Mouse (Mus musculus): ENCODE measurements around the gene Ftcd. TPM values are rescaled to one million over a fixed set of nuclear protein-coding genes. Genes with fewer than 3 reads are reported as not detected.

Ftcd gene
- polyA plus RNA-seq, 1 experiment from 2014 or later: 0.97 TPM

DNA sequence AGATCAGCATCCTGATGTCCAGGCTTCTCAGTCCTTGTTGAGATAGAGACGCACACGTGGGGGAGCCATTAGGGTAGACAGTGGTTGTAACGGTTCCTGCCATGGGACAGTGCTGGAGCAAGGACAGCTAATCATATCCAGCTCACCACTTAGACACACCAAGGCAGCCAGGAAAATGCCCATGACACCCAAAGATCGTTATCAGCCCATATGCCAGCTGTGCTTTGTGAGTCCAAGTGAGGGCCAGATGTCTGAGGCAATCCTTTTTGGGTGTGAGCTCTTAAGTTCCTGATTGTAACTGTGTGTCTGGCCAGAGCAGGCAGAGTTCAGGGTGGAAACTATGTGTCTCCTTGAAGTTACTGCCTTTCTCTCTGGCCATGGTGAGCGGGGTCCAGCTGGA is 21.4 kb upstream of the Ftcd start:
- Histone ChIP-seq H3K27ac (no peak overlapping the region), H3K4me1 (no peaks in the 10 kb centered on the region), H3K9me3 (replicated peaks) (no peaks in the 10 kb centered on the region), H3K27me3 (no peaks in the 10 kb centered on the region), H3K36me3 (peaks cover 62% of the 10 kb centered on the region), H3K9ac (no peak overlapping the region), H3K4me2 (no peak overlapping the region), H3K4me3 (replicated peaks) (no peak overlapping the region)
- ATAC-seq (replicated peaks; ENCODE audit: low FRiP score): no peak
- WGBS: 93% methylated on average over 5 of the region's 5 CpGs

DNA sequence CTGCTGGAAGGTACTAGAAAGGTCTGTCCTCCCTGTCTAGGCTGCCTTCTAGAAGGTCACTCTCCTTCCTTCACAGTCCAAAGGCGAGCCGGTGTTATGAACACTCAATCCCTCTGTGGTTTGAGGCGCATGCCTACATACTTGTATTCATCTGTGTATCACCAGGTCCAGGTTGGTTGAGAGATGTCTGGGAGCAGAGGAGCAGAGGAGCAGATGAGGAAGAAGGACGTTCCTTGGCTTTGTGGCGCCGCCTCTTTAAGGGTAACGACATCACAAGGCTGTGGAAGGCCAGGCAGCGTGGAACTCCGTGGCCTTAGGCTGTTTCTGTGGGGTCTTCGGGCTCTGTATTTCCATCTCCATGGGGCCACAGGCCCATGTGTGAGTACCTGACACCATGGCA is 13.5 kb upstream of the Ftcd start, which contains the start of gene Spatc1l:
TSS of gene Spatc1l (plus strand) at position 301 of the 400 bp plus-strand sequence.
- H3K4me1 ChIP-seq: no peaks in the 10 kb centered on the region
- H3K27me3 ChIP-seq: no peaks in the 10 kb centered on the region
- H3K36me3 ChIP-seq: no peaks in the 10 kb centered on the region
- no peak within 1 kb of the TSS for H3K27ac ChIP-seq
- ATAC-seq (replicated peaks; ENCODE audit: low FRiP score): no peak
- H3K4me3 ChIP-seq (replicated peaks): no peak within 1 kb of the TSS
- no peak within 1 kb of the TSS for H3K4me2 ChIP-seq
- H3K9ac ChIP-seq: no peak within 1 kb of the TSS
- WGBS: 90% methylated on average over 10 of the region's 10 CpGs
- no peaks in the 10 kb centered on the region for H3K9me3 ChIP-seq (replicated peaks)

DNA sequence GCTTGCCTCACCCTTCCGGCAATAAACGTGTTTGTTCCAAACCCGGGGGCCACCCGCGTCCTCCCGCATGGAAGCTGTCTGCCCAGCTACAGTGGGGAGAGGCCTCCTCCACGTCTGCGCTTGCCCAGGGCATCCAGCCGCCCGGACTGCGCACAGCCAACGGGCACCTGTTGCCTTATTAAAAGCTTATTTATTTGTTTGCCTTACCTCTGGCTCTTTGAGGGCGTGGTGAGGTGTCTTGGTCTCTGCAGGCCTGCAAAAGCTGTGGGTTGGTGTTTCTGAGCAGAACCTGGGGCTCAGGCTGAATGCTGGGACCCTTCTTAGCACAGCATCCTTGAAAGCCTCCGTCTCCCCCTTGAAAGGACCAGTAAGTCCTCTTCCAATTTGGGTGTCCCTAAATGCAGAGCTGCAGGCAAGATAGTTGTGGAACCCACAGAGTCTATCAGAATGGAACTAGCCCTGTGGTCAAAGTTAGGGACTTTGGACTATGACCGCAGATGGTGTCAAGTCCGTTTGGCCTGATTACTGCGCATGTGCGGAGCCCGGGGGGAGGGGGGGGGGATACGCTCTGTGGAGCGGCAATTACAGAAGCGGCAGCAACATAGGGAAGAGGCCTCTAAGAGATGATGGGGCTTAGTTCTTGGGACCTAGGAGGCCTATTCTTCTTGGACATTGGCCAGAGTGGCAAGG is 5.3 kb upstream of the Ftcd start:
- no peak overlapping the region for H3K4me3 ChIP-seq (replicated peaks)
- 86% methylated on average over 22 of the region's 22 CpGs for WGBS

DNA sequence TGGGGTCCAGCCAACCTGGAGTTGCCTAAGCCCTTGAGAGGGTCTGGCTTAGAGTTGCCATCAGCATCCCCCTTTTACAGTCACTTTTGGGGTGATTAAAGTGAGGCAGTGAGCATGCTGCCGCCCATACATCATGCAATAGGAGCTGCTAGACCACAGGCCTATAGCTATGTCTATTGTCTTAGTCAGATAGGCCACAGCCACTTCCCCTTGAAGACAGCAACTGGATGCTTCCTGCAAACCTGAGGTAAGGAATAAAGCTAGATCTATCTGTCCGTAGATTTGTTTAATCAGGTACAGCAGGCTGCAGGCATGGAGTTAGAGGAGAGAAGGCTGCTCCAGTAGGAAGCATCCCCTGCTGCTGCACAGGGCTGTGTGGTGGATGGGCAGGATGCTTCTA is 4.4 kb upstream of the Ftcd start:
- no peak overlapping the region for H3K4me2 ChIP-seq
- no peaks in the 10 kb centered on the region for H3K9me3 ChIP-seq (replicated peaks)
- no peaks in the 10 kb centered on the region for H3K36me3 ChIP-seq
- 74% methylated on average over 2 of the region's 2 CpGs for WGBS
- H3K4me3 ChIP-seq (replicated peaks): no peak overlapping the region
- H3K4me1 ChIP-seq: no peaks in the 10 kb centered on the region
- no peak for ATAC-seq (replicated peaks; ENCODE audit: low FRiP score)
- no peak overlapping the region for H3K27ac ChIP-seq
- H3K27me3 ChIP-seq: no peaks in the 10 kb centered on the region
- H3K9ac ChIP-seq: no peak overlapping the region

More for the DNA sequence above, 5.3 kb upstream of the Ftcd start:
- Histone ChIP-seq H3K9ac (no peak overlapping the region), H3K27me3 (no peaks in the 10 kb centered on the region), H3K36me3 (no peaks in the 10 kb centered on the region), H3K9me3 (replicated peaks) (no peaks in the 10 kb centered on the region), H3K4me1 (no peaks in the 10 kb centered on the region), H3K27ac (no peak overlapping the region), H3K4me2 (no peak overlapping the region)
- no peak for ATAC-seq (replicated peaks; ENCODE audit: low FRiP score)

DNA sequence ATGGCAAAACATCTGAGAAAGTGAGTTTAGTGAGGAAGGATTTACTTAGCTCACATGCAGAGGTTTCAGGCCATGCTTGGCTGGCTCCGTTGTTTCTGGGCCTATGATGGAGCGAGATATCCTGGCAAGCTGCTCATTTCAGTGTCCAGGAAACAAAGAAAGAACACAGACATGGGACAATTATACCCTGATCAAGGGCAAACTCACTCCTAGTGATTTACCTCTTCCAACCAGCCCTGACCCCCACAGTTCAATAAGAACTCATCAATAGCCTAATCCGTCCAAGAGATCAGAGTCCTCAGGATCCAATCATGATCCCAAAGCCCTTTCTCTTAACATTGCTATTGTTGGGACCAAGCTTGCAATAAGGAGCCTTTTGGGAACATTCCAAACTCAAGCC is 3.3 kb upstream of the Ftcd start:
- H3K27me3 ChIP-seq: no peaks in the 10 kb centered on the region
- WGBS: 76% methylated on average over 3 of the region's 3 CpGs
- no peaks in the 10 kb centered on the region for H3K36me3 ChIP-seq
- no peak overlapping the region for H3K4me3 ChIP-seq (replicated peaks)
- H3K4me2 ChIP-seq: no peak overlapping the region
- no peaks in the 10 kb centered on the region for H3K4me1 ChIP-seq
- ATAC-seq (replicated peaks; ENCODE audit: low FRiP score): no peak
- H3K27ac ChIP-seq: no peak overlapping the region
- no peak overlapping the region for H3K9ac ChIP-seq
- H3K9me3 ChIP-seq (replicated peaks): no peaks in the 10 kb centered on the region

DNA sequence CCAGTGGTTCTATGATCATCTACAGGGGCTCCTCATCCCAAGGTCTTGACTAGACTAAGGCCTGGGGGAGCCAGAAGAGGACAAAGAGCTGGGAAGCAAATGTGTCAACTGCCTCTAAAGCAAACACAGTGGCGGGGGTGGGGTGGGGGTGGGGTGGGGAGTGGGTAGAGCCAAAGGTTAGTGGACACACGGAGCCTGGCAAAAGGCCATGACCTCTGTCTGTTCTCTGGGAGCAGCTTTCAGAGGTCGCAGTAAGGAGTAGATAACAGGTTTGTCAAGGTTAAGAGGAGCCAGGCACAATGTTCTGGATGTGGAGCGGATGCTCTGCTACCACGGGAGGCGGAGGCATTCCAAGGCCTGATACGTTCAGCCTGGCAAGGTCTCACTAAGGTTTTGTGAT is 1.5 kb downstream of the Ftcd start:
- WGBS: 74% methylated on average over 7 of the region's 7 CpGs
- no peak overlapping the region for H3K9ac ChIP-seq
- no peaks in the 10 kb centered on the region for H3K4me1 ChIP-seq
- H3K4me2 ChIP-seq: no peak overlapping the region
- no peak overlapping the region for H3K27ac ChIP-seq
- H3K36me3 ChIP-seq: no peaks in the 10 kb centered on the region
- no peak overlapping the region for H3K4me3 ChIP-seq (replicated peaks)
- ATAC-seq (replicated peaks; ENCODE audit: low FRiP score): no peak
- no peaks in the 10 kb centered on the region for H3K27me3 ChIP-seq
- no peaks in the 10 kb centered on the region for H3K9me3 ChIP-seq (replicated peaks)

DNA sequence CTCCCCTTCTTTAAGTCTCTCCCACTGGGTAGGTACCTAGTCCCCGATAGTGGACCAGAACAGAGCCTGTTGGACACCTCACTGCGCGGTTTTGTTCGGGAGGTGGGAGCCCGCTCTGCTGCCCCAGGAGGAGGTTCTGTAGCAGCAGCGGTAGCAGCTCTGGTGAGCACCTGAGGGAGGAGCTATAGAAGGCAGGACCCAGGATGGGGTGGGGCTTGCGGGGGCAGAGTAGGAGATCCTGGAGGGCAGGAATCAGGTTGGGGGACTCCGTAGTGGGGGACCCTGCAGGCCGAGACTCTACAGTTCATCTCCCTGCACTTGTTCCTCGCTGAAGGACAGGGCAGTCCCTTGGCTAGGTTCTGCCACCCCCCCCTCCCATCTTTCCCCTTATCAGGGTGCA is 8.7 kb downstream of the Ftcd start:
- peak; percentile 49; the same call in 1 of the 2 replicates for ATAC-seq (replicated peaks; ENCODE audit: low FRiP score)
- Histone ChIP-seq H3K27me3 (peaks cover 13% of the 10 kb centered on the region; the same call in 1 of the 2 replicates), H3K4me2 (peak overlapping the region; percentile 56), H3K4me3 (replicated peaks) (peak overlapping the region; percentile 28), H3K27ac (no peak overlapping the region), H3K4me1 (peaks cover 7% of the 10 kb centered on the region; the same call in 1 of the 2 replicates), H3K9me3 (replicated peaks) (no peaks in the 10 kb centered on the region), H3K36me3 (no peaks in the 10 kb centered on the region), H3K9ac (no peak overlapping the region)
- WGBS: 12% methylated on average over 10 of the region's 10 CpGs

DNA sequence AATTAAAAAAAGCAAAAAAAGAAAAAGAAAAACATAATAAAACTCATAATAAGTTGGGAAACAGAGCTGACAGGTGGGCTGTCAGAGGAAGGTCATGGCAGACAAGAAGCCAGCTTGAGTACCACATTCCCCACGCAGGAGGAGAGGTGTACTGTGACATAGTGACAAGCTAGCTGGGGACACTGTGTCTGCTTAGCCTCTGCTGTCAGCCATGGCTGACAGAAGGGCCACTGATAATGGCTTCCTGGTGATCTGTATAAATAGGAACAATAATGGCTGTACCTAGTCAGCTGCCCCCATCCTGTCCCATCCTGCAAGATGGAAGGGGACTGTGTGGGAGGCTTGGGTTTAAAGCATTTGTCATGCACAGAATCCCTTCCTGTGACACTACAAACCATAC is 10.7 kb downstream of the Ftcd start:
- H3K4me3 ChIP-seq (replicated peaks): no peak overlapping the region
- H3K4me2 ChIP-seq: no peak overlapping the region
- no peak for ATAC-seq (replicated peaks; ENCODE audit: low FRiP score)
- H3K27me3 ChIP-seq: peaks cover 13% of the 10 kb centered on the region; the same call in 1 of the 2 replicates
- no peak overlapping the region for H3K9ac ChIP-seq
- no peaks in the 10 kb centered on the region for H3K36me3 ChIP-seq
- WGBS: 44% methylated on average over 1 of the region's 1 CpGs
- H3K27ac ChIP-seq: no peak overlapping the region
- no peaks in the 10 kb centered on the region for H3K9me3 ChIP-seq (replicated peaks)
- peaks cover 7% of the 10 kb centered on the region; the same call in 1 of the 2 replicates for H3K4me1 ChIP-seq

DNA sequence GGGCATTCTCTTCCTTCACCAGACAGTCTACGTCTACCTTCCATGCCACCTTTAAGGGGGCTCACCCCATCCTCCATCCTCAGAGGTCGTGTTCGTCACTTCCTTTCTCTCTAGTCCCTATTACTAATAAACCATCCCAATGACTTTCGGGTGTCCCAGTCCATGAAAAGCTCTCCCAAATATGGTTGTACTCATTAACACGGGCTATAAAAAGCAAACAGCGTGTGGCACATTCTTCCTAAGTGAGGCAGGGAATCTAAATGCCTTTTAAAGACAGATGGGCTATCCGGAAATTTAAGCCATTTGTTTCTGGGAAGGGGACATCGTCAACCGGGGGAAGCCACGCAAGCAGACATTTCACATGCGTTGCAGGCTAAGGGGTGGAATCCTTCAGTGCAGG is 14.7 kb downstream of the Ftcd start:
- no peak overlapping the region for H3K9ac ChIP-seq
- no peaks in the 10 kb centered on the region for H3K36me3 ChIP-seq

DNA sequence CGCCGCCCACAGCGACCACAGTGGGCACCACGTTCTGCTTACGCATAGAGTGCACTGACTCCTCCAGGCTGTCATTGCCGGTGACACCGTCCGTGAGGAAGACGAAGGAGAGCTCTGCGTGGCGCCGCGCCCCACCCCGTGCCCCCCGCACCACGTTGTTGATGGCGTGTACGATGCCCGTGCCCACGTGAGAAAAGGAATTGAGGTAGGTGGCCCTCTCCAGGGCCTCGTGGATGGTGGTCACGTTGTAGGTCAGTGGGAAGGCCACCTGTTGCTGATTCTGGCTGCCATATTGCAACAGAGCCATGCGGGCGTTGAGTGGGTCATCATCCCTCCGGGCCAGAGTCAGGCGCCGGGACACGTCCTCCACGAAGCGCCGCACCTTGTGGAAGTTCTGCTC is 20.9 kb downstream of the Ftcd start:
- H3K27ac ChIP-seq: no peak overlapping the region
- no peaks in the 10 kb centered on the region for H3K36me3 ChIP-seq
- H3K4me1 ChIP-seq: no peaks in the 10 kb centered on the region
- H3K27me3 ChIP-seq: no peaks in the 10 kb centered on the region
- no peak overlapping the region for H3K4me3 ChIP-seq (replicated peaks)
- no peaks in the 10 kb centered on the region for H3K9me3 ChIP-seq (replicated peaks)
- no peak for ATAC-seq (replicated peaks; ENCODE audit: low FRiP score)
- 94% methylated on average over 31 of the region's 31 CpGs for WGBS
- H3K4me2 ChIP-seq: no peak overlapping the region
- no peak overlapping the region for H3K9ac ChIP-seq

More for the DNA sequence above, 14.7 kb downstream of the Ftcd start:
- H3K27me3 ChIP-seq: no peaks in the 10 kb centered on the region
- 46% methylated on average over 11 of the region's 11 CpGs for WGBS
- no peak overlapping the region for H3K4me2 ChIP-seq
- ATAC-seq (replicated peaks; ENCODE audit: low FRiP score): no peak
- H3K27ac ChIP-seq: no peak overlapping the region
- H3K4me1 ChIP-seq: no peaks in the 10 kb centered on the region
- no peak overlapping the region for H3K4me3 ChIP-seq (replicated peaks)
- no peaks in the 10 kb centered on the region for H3K9me3 ChIP-seq (replicated peaks)

DNA sequence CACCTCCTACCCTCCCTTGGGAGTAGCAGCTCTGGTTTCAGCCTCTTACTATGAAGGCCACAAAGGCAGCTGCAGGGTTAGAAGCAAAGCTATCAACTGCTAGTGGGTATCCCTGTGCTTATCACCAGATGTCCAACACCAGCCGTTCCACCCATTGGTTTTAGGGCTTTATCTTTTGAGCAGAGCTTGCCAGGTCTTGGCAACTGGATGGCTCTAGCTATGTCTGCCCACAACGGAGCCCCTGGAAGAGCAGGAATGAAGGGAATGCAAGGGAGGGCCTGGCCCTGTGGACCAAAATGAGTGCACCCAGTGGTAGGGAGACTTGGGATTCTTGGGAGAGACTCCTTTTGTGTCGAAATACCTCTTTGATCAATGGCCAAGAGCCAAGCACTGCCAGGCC is 27.2 kb downstream of the Ftcd start:
- Histone ChIP-seq H3K27ac (no peak overlapping the region), H3K4me2 (no peak overlapping the region), H3K4me1 (no peaks in the 10 kb centered on the region), H3K9ac (no peak overlapping the region), H3K36me3 (peaks cover 18% of the 10 kb centered on the region; the same call in 1 of the 2 replicates), H3K9me3 (replicated peaks) (no peaks in the 10 kb centered on the region), H3K4me3 (replicated peaks) (no peak overlapping the region), H3K27me3 (no peaks in the 10 kb centered on the region)
- 79% methylated on average over 3 of the region's 3 CpGs for WGBS
- no peak for ATAC-seq (replicated peaks; ENCODE audit: low FRiP score)

DNA sequence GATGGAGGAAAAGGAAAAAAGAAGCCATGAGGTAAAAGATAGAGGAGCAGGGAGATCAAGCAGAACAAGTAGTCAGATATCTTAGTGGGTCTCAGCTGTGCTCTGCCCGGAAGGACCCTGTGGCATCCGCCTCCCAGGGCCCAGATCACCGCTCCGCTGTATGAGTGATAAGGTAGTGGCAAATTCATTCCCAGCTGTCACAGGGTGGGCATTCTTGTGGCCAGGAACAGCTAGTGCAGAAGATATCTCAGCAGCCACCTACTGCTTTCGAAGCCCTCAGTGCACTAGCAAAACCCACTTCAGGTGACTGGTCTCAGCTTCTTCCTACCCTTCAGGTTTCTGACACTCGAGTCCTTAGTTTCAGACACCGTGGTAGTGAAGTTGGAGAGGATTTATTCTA is 37.0 kb downstream of the Ftcd start:
- no peak overlapping the region for H3K4me2 ChIP-seq
- peaks cover 39% of the 10 kb centered on the region; the same call in 1 of the 2 replicates for H3K36me3 ChIP-seq
- H3K9me3 ChIP-seq (replicated peaks): no peaks in the 10 kb centered on the region
- WGBS: 88% methylated on average over 7 of the region's 7 CpGs
- no peaks in the 10 kb centered on the region for H3K27me3 ChIP-seq
- H3K4me1 ChIP-seq: no peaks in the 10 kb centered on the region
- H3K4me3 ChIP-seq (replicated peaks): no peak overlapping the region
- no peak overlapping the region for H3K27ac ChIP-seq
- no peak overlapping the region for H3K9ac ChIP-seq
- ATAC-seq (replicated peaks; ENCODE audit: low FRiP score): no peak

DNA sequence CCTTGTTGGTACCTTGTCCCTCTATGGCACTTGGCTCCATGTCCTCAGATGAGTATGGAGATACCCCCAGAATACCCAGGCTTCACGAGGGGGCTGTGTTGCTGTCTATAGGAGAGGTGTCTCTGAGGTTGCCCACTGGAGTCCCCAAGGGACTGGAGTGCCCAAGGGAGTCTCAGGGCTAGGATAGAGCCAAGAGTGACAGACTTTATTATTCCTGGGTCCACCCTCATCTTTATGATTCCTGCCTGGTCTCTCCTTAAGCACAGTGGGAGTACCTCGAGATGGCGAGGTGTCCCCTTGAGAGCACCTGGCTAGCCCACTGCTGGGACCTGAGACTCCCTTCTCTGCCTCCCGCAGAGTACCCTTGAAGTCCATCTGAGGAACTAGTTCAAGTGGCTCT is 47.0 kb downstream of the Ftcd start:
- H3K4me2 ChIP-seq: peak overlapping the region; percentile 74
- 73% methylated on average over 4 of the region's 4 CpGs for WGBS
- no peak overlapping the region for H3K27ac ChIP-seq
- H3K4me1 ChIP-seq: peaks cover 14% of the 10 kb centered on the region
- H3K27me3 ChIP-seq: 0 out of 2 replicates have a peak, but pooled peaks cover 6% of the 10 kb centered on the region
- no peaks in the 10 kb centered on the region for H3K9me3 ChIP-seq (replicated peaks)
- peak overlapping the region; percentile 54 for H3K4me3 ChIP-seq (replicated peaks)
- H3K36me3 ChIP-seq: no peaks in the 10 kb centered on the region
- H3K9ac ChIP-seq: peak overlapping the region; percentile 50
- ATAC-seq (replicated peaks; ENCODE audit: low FRiP score): no peak
